Mouse (Mus musculus) mouse embryonic stem cell (cell line): ENCODE measurements around the gene Wdr82.

ENCODE experiments used
- in situ Hi-C, 2 experiments: fragments of 300-500 bp; cut with MboI; formaldehyde crosslinking; loops; 1 replicate in 1 of 2; 3 replicates in 1 of 2; pipeline ENCODE4 v1.14.3; 2019 to 2020; ENCODE audit warnings: low sequenced_read_pairs in 2 of 2, low pct_unique_long_range_greater_than_20kb in 1 of 2, mixed read lengths in 1 of 2; ENCODE audit not compliant: unreplicated experiment in 1 of 2

Wdr82 gene

GRCm38 (mm10) chr9:106211680-106212593, 41.2 kb downstream of the Wdr82 start:
- in situ Hi-C loops: no loop called here

GRCm38 (mm10) chr9:106212594-106212981, 41.9 kb downstream of the Wdr82 start:
- in situ Hi-C loops: no loop called here

- in situ Hi-C loops: no loop called here
Measured at GRCm38 (mm10) chr9:106215341-106216125, 44.8 kb downstream of the Wdr82 start.

- in situ Hi-C loops: no loop called here
Measured at GRCm38 (mm10) chr9:106216971-106217370, 46.2 kb downstream of the Wdr82 start.

DNA sequence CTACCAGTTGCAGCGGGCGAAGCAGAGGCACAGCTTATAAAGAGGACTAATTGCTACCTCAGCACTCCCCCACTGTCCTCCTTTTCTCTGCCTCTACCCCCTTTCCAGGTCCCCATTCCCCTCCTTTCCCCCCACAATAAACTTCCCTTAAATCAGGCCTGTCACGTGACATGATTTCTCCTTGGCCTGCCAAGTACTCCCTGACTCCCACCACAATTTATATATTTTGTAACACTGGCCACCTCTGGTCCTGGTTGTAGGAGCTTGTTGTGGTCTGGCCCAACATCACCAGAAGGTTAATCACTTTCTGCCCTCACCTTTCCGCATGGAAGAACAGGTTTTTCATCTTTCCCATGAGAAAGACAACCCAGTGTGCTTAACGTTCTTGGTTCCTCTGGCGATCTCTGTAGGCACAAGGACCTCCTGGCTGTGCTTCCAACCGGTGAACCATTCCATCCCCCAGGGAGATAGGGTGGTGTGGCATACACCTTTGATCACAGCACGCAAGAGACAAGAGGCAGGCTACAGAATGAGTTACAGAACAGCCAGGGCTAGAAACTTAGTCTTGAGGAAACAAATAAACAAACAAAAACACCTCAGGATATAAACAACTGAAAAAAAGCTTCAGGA, 50.3 kb downstream of the Wdr82 start:
- in situ Hi-C loops: no loop called here

DNA sequence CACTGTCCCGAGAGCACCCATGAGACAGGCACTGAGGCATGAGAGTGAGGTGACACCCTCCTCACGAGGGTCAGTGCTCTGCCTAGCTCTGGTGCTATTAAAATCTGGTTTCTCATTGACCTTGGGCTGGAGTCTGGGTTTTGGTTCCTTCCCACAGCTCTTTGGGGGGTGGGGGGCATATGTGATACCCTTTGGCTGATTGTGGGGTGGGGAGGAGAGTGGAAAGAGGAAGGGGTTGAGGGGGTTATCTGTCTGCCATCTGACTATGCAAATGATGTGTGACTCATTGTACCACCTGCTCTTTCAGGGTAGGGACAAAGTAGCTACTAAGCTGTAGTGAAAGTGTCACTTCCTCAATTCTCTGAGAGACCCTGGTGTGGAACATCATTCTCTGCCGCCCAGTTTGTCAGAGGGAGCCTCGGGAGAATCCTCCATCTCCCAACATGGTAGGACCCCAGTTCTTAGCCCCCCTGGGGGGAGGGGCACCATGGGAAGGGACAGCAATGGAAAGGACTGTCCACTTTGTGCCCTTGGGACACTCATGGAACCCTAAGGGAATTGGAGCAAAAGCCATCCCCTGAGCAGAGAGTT, 51.6 kb downstream of the Wdr82 start, which contains the start of gene Tlr9:
TSS of gene Tlr9 (plus strand) at position 338 of the 591 bp plus-strand sequence.
- in situ Hi-C loops: no loop called here

DNA sequence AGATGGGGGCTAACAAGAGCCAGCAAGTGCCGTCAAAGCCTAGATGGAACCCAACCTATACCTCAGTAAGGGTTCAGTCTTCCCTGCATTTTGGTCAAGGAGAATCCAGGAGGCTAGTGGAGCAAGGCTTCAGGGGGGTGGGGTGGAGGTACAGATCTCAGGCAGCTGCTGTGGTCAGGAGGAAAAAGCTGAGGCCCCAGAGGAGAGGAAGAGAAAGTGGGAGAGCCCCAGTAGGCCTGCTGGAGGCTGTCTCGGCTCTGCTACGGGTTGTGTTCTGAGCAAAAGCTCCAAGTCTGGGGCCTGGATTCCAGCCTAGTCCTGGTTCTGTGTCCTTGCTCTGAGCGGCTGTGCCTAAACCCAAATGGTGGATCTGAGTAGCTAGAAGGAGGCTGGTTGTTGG, 52.3 kb downstream of the Wdr82 start:
- in situ Hi-C loops: no loop called here

GRCm38 (mm10) chr9:106225469-106226150, 54.9 kb downstream of the Wdr82 start:
- in situ Hi-C loops: no loop called here

DNA sequence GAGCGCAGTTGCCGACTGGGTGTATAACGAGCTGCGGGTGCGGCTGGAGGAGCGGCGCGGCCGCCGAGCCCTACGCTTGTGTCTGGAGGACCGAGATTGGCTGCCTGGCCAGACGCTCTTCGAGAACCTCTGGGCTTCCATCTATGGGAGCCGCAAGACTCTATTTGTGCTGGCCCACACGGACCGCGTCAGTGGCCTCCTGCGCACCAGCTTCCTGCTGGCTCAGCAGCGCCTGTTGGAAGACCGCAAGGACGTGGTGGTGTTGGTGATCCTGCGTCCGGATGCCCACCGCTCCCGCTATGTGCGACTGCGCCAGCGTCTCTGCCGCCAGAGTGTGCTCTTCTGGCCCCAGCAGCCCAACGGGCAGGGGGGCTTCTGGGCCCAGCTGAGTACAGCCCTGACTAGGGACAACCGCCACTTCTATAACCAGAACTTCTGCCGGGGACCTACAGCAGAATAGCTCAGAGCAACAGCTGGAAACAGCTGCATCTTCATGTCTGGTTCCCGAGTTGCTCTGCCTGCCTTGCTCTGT, 55.5 kb downstream of the Wdr82 start:
- in situ Hi-C loops: no loop called here

GRCm38 (mm10) chr9:106227790-106228429, 57.2 kb downstream of the Wdr82 start:
- in situ Hi-C loops: no loop called here

DNA sequence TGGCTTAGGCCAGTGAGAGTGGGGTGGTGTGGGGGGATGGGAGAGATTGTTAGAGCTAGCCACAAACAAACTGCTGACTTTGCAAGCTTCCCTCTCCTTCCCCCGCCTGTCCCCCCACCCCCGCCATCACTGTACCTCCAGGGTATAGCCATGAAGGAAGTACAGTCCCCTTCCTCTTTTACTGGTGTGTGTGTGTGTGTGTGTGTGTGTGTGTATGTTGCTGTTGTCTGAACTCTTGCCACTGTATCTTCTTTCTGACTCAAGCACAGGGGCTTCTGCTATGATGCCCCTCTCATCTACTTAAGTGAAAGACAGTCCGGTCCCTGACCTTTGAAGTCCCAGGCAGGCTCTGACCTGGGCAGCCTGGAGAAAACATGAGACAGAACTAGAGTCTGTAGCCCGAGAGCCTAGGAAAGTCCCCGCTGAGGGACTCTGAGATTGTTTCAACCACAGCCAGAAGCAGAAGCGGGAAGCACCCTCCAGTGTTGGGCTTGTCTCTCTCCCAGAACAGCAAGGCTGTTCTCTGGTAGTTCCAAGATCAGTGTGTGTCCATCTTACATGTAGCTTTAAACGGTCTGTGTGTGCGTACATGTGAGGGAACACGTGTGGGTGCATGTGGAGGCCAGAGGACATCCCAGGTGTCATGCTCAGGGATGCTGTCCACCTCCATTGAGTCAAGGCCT, 59.5 kb downstream of the Wdr82 start:
- in situ Hi-C loops: no loop called here

DNA sequence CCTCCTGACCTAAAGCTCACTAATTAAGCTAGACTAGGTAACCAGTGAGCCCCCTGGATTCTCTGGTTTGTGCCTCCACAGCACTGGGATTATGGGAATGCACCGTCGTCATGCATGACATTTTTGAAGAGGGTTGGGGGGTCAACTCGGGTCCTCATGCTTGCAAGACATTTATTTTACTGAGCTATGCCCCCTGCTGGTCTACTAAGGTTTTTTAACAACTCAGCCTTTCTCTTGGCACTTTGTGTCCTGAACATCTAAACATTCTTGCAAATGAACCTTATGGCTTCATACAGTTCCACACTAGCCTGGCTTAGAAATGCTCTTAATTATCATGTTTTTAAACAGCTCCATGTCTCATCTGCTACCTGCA, 60.0 kb downstream of the Wdr82 start:
- in situ Hi-C loops: no loop called here

GRCm38 (mm10) chr9:106231220-106231619, 60.5 kb downstream of the Wdr82 start:
- in situ Hi-C loops: no loop called here

GRCm38 (mm10) chr9:106231816-106232215, 61.1 kb downstream of the Wdr82 start:
- in situ Hi-C loops: no loop called here

DNA sequence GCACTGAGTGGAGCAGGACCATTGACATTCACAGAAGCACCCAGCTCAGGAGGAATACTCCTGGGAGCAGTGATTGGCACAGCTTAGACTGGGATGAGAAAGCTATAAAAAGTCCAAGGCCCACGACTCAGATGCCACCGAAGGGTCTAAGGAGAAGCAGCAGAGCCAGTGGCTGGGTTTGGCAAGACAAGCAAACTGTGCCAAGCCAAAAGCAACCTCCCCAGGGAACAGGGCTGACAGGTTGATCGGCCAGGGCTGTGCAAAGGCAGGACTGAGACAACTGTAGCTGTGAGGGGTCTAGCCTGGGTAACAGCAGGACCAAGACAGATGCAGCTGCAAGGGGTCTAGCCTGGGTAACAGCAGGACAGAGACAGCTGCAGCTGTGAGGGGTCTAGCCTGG, 62.2 kb downstream of the Wdr82 start:
- in situ Hi-C loops: no loop called here

DNA sequence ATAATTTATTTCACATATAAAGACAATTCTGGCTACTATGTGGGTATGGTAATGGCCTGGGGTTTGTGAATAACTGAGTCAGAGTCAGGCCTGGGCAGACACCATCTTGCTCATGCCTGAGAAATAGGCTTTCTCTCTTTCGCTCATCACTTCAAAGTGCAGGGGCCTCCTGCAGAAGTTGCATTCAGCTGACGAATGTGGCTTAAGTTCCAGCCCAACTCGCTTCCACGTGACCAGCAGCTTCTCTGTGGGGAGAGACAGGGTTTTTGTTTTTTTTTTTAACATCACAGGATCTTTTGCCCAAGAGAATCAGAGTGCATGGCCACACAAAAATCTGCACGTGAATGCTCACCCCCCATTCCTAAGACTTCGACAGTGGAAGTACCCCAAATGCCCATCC, 63.2 kb downstream of the Wdr82 start:
- in situ Hi-C loops: no loop called here

- in situ Hi-C loops: no loop called here
Measured at GRCm38 (mm10) chr9:106235194-106235830, 64.6 kb downstream of the Wdr82 start.
